Comparison of ENCODE assay signal across 30 mouse cellular contexts in the genomic region with DNA sequence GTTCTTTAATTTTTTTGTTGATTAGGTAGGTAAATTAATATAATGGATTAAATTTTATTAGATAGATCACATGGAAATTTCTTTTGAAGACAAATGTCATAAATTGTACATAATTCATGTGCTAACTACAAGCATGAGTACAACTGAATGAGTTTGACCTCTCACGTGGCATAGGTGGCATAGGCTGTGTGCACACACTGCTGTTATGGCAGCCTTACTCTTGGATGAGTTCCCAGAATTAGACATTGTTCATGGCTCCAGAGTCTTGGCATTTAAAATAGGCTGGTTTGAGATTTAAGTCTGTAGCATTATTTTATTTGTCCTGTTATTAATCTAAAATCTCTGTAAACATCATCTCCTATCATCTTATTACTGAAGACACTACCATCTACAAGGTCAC.
DNase-seq lines count a peak whose midpoint lies in the region; ATAC-seq lines count a peak whose summit lies in the region.
"Had no signal": no experiment of that assay in that cellular context is flagged by ENCODE, and none has a peak within 500 bp of the region (broad histone marks: within the 10 kb centered on the region; RNA-seq: fewer than 3 reads in every experiment).

No protein-coding gene starts in this region.

- 41% methylated on average over 1 of the region's 1 CpGs for WGBS in forebrain, embryonic 14.5 days
- 89% methylated on average over 1 of the region's 1 CpGs for WGBS in forebrain, embryonic 11.5 days
- WGBS in hindbrain, embryonic 13.5 days = 47% methylated on average over 1 of the region's 1 CpGs
- 74% methylated on average over 1 of the region's 1 CpGs for WGBS in hindbrain, embryonic 12.5 days
- WGBS in midbrain, embryonic 14.5 days = 61% methylated on average over 1 of the region's 1 CpGs
- 68% methylated on average over 1 of the region's 1 CpGs for WGBS in midbrain, embryonic 11.5 days

- H3K9me3 ChIP-seq in forebrain, embryonic 14.5 days (replicated peaks; ENCODE audit: control insufficient read depth, low read length) = no peaks in the 10 kb centered on the region
- no peaks in the 10 kb centered on the region for H3K9me3 ChIP-seq in forebrain, embryonic 11.5 days (ENCODE audit: control insufficient read depth, low read length)
- no peaks in the 10 kb centered on the region for H3K9me3 ChIP-seq in hindbrain, embryonic 13.5 days
- no peaks in the 10 kb centered on the region for H3K9me3 ChIP-seq in hindbrain, embryonic 12.5 days (replicated peaks)
- no peaks in the 10 kb centered on the region for H3K9me3 ChIP-seq in midbrain, embryonic 14.5 days (ENCODE audit: control insufficient read depth, low read length)
- H3K9me3 ChIP-seq in midbrain, embryonic 11.5 days (ENCODE audit: control insufficient read depth, low read length) = no peaks in the 10 kb centered on the region
- H3K9me3 ChIP-seq: embryonic facial prominence, embryonic 12.5 days; G1E; limb, embryonic 10.5 days; limb, embryonic 15.5 days; liver, embryonic 13.5 days; megakaryocyte, embryonic 14.5 days had no signal

- no peak overlapping the region for H3K4me2 ChIP-seq in forebrain, embryonic 14.5 days (ENCODE audit: low read length)
- H3K4me2 ChIP-seq in forebrain, embryonic 11.5 days (ENCODE audit: low read depth, low read length, severe bottlenecking) = no peak overlapping the region
- no peak overlapping the region for H3K4me2 ChIP-seq in hindbrain, embryonic 13.5 days
- no peak overlapping the region for H3K4me2 ChIP-seq in hindbrain, embryonic 12.5 days (replicated peaks)
- H3K4me2 ChIP-seq in midbrain, embryonic 14.5 days (ENCODE audit: low read length) = no peak overlapping the region
- no peak overlapping the region for H3K4me2 ChIP-seq in midbrain, embryonic 11.5 days
- H3K4me2 ChIP-seq: embryonic facial prominence, embryonic 12.5 days; limb, embryonic 15.5 days; liver, embryonic 13.5 days had no signal

- peak; percentile 66; the same call in 1 of the 2 replicates for ATAC-seq in forebrain, embryonic 14.5 days
- no peak for ATAC-seq in forebrain, embryonic 11.5 days (replicated peaks; ENCODE audit: low FRiP score)
- peak; percentile 69; the same call in 1 of the 2 replicates for ATAC-seq in hindbrain, embryonic 13.5 days (ENCODE audit: low FRiP score)
- no peak for ATAC-seq in hindbrain, embryonic 12.5 days (ENCODE audit: low FRiP score)
- no peak for ATAC-seq in midbrain, embryonic 14.5 days (ENCODE audit: low FRiP score, low TSS enrichment)
- no peak for ATAC-seq in midbrain, embryonic 11.5 days (ENCODE audit: low FRiP score)
- ATAC-seq: intestine, embryonic 16.5 days; lung, postnatal 0 days had no signal

- H3K9ac ChIP-seq in forebrain, embryonic 14.5 days (ENCODE audit: low read length) = no peak overlapping the region
- no peak overlapping the region for H3K9ac ChIP-seq in forebrain, embryonic 11.5 days (ENCODE audit: low read length)
- no peak overlapping the region for H3K9ac ChIP-seq in hindbrain, embryonic 13.5 days
- H3K9ac ChIP-seq in hindbrain, embryonic 12.5 days = no peak overlapping the region
- no peak overlapping the region for H3K9ac ChIP-seq in midbrain, embryonic 14.5 days (replicated peaks; ENCODE audit: low read length)
- no peak overlapping the region for H3K9ac ChIP-seq in midbrain, embryonic 11.5 days (ENCODE audit: low read length)
- H3K9ac ChIP-seq: embryonic facial prominence, embryonic 12.5 days; limb, embryonic 15.5 days; liver, embryonic 13.5 days had no signal

- no peaks in the 10 kb centered on the region for H3K27me3 ChIP-seq in forebrain, embryonic 14.5 days (replicated peaks; ENCODE audit: control insufficient read depth, insufficient read depth, low read length)
- no peaks in the 10 kb centered on the region for H3K27me3 ChIP-seq in forebrain, embryonic 11.5 days (ENCODE audit: control insufficient read depth, insufficient read depth, low read length)
- H3K27me3 ChIP-seq in hindbrain, embryonic 13.5 days = no peaks in the 10 kb centered on the region
- H3K27me3 ChIP-seq in hindbrain, embryonic 12.5 days = no peaks in the 10 kb centered on the region
- no peaks in the 10 kb centered on the region for H3K27me3 ChIP-seq in midbrain, embryonic 14.5 days (ENCODE audit: control insufficient read depth, insufficient read depth, low read length)
- no peaks in the 10 kb centered on the region for H3K27me3 ChIP-seq in midbrain, embryonic 11.5 days (ENCODE audit: control insufficient read depth, insufficient read depth, low read length)
- H3K27me3 ChIP-seq: embryonic facial prominence, embryonic 12.5 days; limb, embryonic 15.5 days; liver, embryonic 13.5 days; megakaryocyte, embryonic 14.5 days had no signal

- no peaks in the 10 kb centered on the region for H3K4me1 ChIP-seq in forebrain, embryonic 14.5 days (ENCODE audit: control insufficient read depth, insufficient read depth, low read length)
- no peaks in the 10 kb centered on the region for H3K4me1 ChIP-seq in forebrain, embryonic 11.5 days (replicated peaks; ENCODE audit: control insufficient read depth, insufficient read depth, low read length)
- no peaks in the 10 kb centered on the region for H3K4me1 ChIP-seq in hindbrain, embryonic 13.5 days (replicated peaks)
- no peaks in the 10 kb centered on the region for H3K4me1 ChIP-seq in hindbrain, embryonic 12.5 days
- no peaks in the 10 kb centered on the region for H3K4me1 ChIP-seq in midbrain, embryonic 14.5 days (ENCODE audit: control insufficient read depth, insufficient read depth, low read length)
- H3K4me1 ChIP-seq in midbrain, embryonic 11.5 days (ENCODE audit: control insufficient read depth, insufficient read depth, low read length) = no peaks in the 10 kb centered on the region
- H3K4me1 ChIP-seq: embryonic facial prominence, embryonic 12.5 days; limb, embryonic 10.5 days; limb, embryonic 15.5 days; liver, embryonic 13.5 days; megakaryocyte, embryonic 14.5 days had no signal

- H3K36me3 ChIP-seq in forebrain, embryonic 14.5 days (ENCODE audit: control insufficient read depth, insufficient read depth, low read length) = no peaks in the 10 kb centered on the region
- no peaks in the 10 kb centered on the region for H3K36me3 ChIP-seq in forebrain, embryonic 11.5 days (ENCODE audit: control insufficient read depth, insufficient read depth, low read length)
- no peaks in the 10 kb centered on the region for H3K36me3 ChIP-seq in hindbrain, embryonic 13.5 days
- H3K36me3 ChIP-seq in hindbrain, embryonic 12.5 days = no peaks in the 10 kb centered on the region
- no peaks in the 10 kb centered on the region for H3K36me3 ChIP-seq in midbrain, embryonic 14.5 days (ENCODE audit: control insufficient read depth, insufficient read depth, low read length)
- H3K36me3 ChIP-seq in midbrain, embryonic 11.5 days (ENCODE audit: control insufficient read depth, insufficient read depth, low read length) = no peaks in the 10 kb centered on the region
- H3K36me3 ChIP-seq: embryonic facial prominence, embryonic 12.5 days; G1E; limb, embryonic 10.5 days; limb, embryonic 15.5 days; liver, embryonic 13.5 days had no signal

- peak; percentile 34 for DNase-seq in forebrain, embryonic 14.5 days (ENCODE audit: low spot score)
- no peak for DNase-seq in forebrain, embryonic 11.5 days (ENCODE audit: low spot score)
- peak; percentile 29 for DNase-seq in midbrain, embryonic 14.5 days
- no peak for DNase-seq in midbrain, embryonic 11.5 days (ENCODE audit: low spot score, missing footprints)
- DNase-seq in left cerebral cortex, adult 8-10 months (ENCODE audit: low spot score in 2 of 2) = no peak
- DNase-seq: adrenal gland, adult 8-10 months; cerebellum, adult 11 months; cerebellum, adult 9-10 months; cerebellum, postnatal 36 days; embryo, embryonic 11 days; gastrocnemius, postnatal 25 days; heart, adult 2 months; kidney, adult 8-10 months; layer of hippocampus, postnatal 36 days; liver, embryonic 13.5 days; lung, adult 18-20 months; lung, postnatal 4 days; right cerebral cortex, adult 18-20 months; spleen, adult 18-20 months; thymus, postnatal 14 days had no signal

- no peak overlapping the region for H3K27ac ChIP-seq in forebrain, embryonic 14.5 days (ENCODE audit: low read depth, low read length)
- no peak overlapping the region for H3K27ac ChIP-seq in forebrain, embryonic 11.5 days (ENCODE audit: low read depth, low read length)
- no peak overlapping the region for H3K27ac ChIP-seq in hindbrain, embryonic 13.5 days
- no peak overlapping the region for H3K27ac ChIP-seq in hindbrain, embryonic 12.5 days
- no peak overlapping the region for H3K27ac ChIP-seq in midbrain, embryonic 14.5 days (replicated peaks; ENCODE audit: low read depth, low read length)
- no peak overlapping the region for H3K27ac ChIP-seq in midbrain, embryonic 11.5 days (ENCODE audit: low read depth, low read length)
- H3K27ac ChIP-seq: embryonic facial prominence, embryonic 12.5 days; heart, adult 2 months; kidney, postnatal 0 days; limb, embryonic 10.5 days; limb, embryonic 15.5 days; liver, embryonic 13.5 days had no signal

- H3K4me3 ChIP-seq in forebrain, embryonic 14.5 days (ENCODE audit: low read depth, low read length) = no peak overlapping the region
- no peak overlapping the region for H3K4me3 ChIP-seq in forebrain, embryonic 11.5 days (ENCODE audit: low read depth, low read length)
- no peak overlapping the region for H3K4me3 ChIP-seq in hindbrain, embryonic 13.5 days
- H3K4me3 ChIP-seq in hindbrain, embryonic 12.5 days = no peak overlapping the region
- H3K4me3 ChIP-seq in midbrain, embryonic 14.5 days (replicated peaks; ENCODE audit: low read depth, low read length) = no peak overlapping the region
- H3K4me3 ChIP-seq in midbrain, embryonic 11.5 days (ENCODE audit: low read depth, low read length) = no peak overlapping the region
- H3K4me3 ChIP-seq: embryonic facial prominence, embryonic 12.5 days; heart, adult 2 months; limb, embryonic 10.5 days; limb, embryonic 15.5 days; liver, embryonic 13.5 days; megakaryocyte, embryonic 14.5 days had no signal

Comparison
In these comparisons a context has a peak if more than half of its experiments do, and no peak if none do; other contexts are left out.
1. ATAC-seq: peak in forebrain, embryonic 14.5 days (single experiment) and hindbrain, embryonic 13.5 days (single experiment); none in forebrain, embryonic 11.5 days (single experiment), hindbrain, embryonic 12.5 days (single experiment), midbrain, embryonic 14.5 days (single experiment) and midbrain, embryonic 11.5 days (single experiment).
2. DNase-seq: peak in forebrain, embryonic 14.5 days (single experiment) and midbrain, embryonic 14.5 days (single experiment); none in forebrain, embryonic 11.5 days (single experiment), midbrain, embryonic 11.5 days (single experiment) and left cerebral cortex, adult 8-10 months (0 of 2).